Comparison of ENCODE assay signal across 8 mouse cellular contexts in the genomic region with DNA sequence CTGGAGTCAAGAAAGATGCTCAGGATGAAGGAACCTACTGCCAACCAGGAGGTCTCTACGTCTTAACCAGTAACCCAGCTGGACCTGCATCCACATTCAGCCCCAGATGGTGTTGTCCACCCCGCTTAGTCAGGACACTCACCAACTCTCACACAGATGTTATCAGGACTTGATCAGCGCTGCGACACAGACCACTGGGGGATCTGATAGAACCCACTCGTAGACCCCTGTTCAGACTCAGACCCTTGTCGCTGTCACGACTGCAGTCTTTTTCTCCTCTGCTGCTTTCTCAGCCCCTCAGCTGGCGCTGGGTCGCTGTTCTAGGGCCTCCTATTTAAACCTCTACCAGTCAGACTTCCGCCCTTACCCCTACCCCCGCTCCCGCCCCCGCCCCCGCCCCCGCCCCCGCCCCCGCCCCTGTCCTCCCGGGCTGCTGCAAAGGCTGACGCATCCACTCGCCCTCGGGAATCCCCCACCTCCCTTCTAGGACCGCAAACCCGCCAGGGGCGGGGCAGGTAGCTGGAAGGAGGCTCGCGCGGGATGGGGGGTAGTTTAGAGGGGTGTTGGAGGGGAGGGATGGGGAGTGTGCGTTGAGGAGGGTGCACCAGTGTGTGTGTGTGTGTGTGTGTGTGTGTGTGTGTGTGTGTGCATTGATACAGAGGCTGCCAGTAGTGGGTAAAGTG. TPM values are rescaled to one million over a fixed set of nuclear protein-coding genes. Genes with fewer than 3 reads are reported as not detected.
DNase-seq lines count a peak whose midpoint lies in the region; ATAC-seq and TF ChIP-seq lines count a peak whose summit lies in the region.

TSS of gene Rrad (minus strand) at position 347 of the 683 bp plus-strand sequence.

- WGBS in embryonic facial prominence, embryonic 12.5 days = under 1% methylated on average over 27 of the region's 28 CpGs
- WGBS in heart, postnatal 0 days = 2% methylated on average over 28 of the region's 28 CpGs
- WGBS in limb, embryonic 10.5 days = 1% methylated on average over 28 of the region's 28 CpGs
- WGBS in midbrain, embryonic 10.5 days = 1% methylated on average over 25 of the region's 28 CpGs
- WGBS in stomach, embryonic 14.5 days = 2% methylated on average over 24 of the region's 28 CpGs

- peak within 1 kb of the TSS; percentile 54; the same call in 1 of the 2 replicates for H3K27ac ChIP-seq in left cerebral cortex, adult 2 months
- no peak within 1 kb of the TSS for H3K27ac ChIP-seq in embryonic facial prominence, embryonic 12.5 days
- H3K27ac ChIP-seq in heart, postnatal 0 days (ENCODE audit: low read depth) = peak within 1 kb of the TSS; percentile 90
- peak within 1 kb of the TSS; percentile 73 for H3K27ac ChIP-seq in limb, embryonic 10.5 days
- peak within 1 kb of the TSS; percentile 59 for H3K27ac ChIP-seq in midbrain, embryonic 10.5 days (replicated peaks)
- H3K27ac ChIP-seq in stomach, embryonic 14.5 days (ENCODE audit: low read length) = peak within 1 kb of the TSS; percentile 6; the same call in 1 of the 2 replicates

- no peak for DNase-seq in left cerebral cortex, adult 2 months (ENCODE audit: extremely low spot score in 1 of 2, low spot score in 2 of 2)
- DNase-seq in left cerebral cortex, adult 9 months (ENCODE audit: low spot score in 2 of 2) = no peak
- DNase-seq in heart, postnatal 0 days (ENCODE audit: low spot score) = peak; percentile 87
- peak; percentile 63 for DNase-seq in limb, embryonic 10.5 days (ENCODE audit: low spot score)
- DNase-seq in midbrain, embryonic 10.5 days (ENCODE audit: low spot score) = peak; percentile 55

- no peaks in the 10 kb centered on the region for H3K36me3 ChIP-seq in embryonic facial prominence, embryonic 12.5 days
- peaks cover 24% of the 10 kb centered on the region for H3K36me3 ChIP-seq in heart, postnatal 0 days (replicated peaks; ENCODE audit: control insufficient read depth, insufficient read depth, low read length)
- peaks cover 14% of the 10 kb centered on the region for H3K36me3 ChIP-seq in limb, embryonic 10.5 days
- H3K36me3 ChIP-seq in midbrain, embryonic 10.5 days = peaks cover 10% of the 10 kb centered on the region
- peaks cover 6% of the 10 kb centered on the region; the same call in 1 of the 2 replicates for H3K36me3 ChIP-seq in stomach, embryonic 14.5 days (ENCODE audit: control insufficient read depth, insufficient read depth, low read length)

- 0 out of 2 replicates have a peak, but pooled peaks have one; percentile 22 for TF ChIP-seq EP300 in heart, postnatal 0 days (IDR thresholded peaks at IDR 0.05; ENCODE audit: low read depth)

- intact Hi-C loops in left cerebral cortex, adult 2 months (cut with DNase I) = no loop called here

- peak within 1 kb of the TSS; percentile 35 for H3K4me3 ChIP-seq in left cerebral cortex, adult 2 months
- peak within 1 kb of the TSS; percentile 37 for H3K4me3 ChIP-seq in embryonic facial prominence, embryonic 12.5 days
- peak within 1 kb of the TSS; percentile 63 for H3K4me3 ChIP-seq in heart, postnatal 0 days (ENCODE audit: low read depth, low read length)
- peak within 1 kb of the TSS; percentile 53 for H3K4me3 ChIP-seq in limb, embryonic 10.5 days
- H3K4me3 ChIP-seq in midbrain, embryonic 10.5 days = peak within 1 kb of the TSS; percentile 56
- peak within 1 kb of the TSS; percentile 30 for H3K4me3 ChIP-seq in stomach, embryonic 14.5 days (ENCODE audit: low read depth, low read length)

- no peaks in the 10 kb centered on the region for H3K9me3 ChIP-seq in embryonic facial prominence, embryonic 12.5 days
- no peaks in the 10 kb centered on the region for H3K9me3 ChIP-seq in heart, postnatal 0 days (replicated peaks; ENCODE audit: control insufficient read depth, low read length)
- no peaks in the 10 kb centered on the region for H3K9me3 ChIP-seq in limb, embryonic 10.5 days (replicated peaks)
- no peaks in the 10 kb centered on the region for H3K9me3 ChIP-seq in midbrain, embryonic 10.5 days (replicated peaks)
- no peaks in the 10 kb centered on the region for H3K9me3 ChIP-seq in stomach, embryonic 14.5 days (ENCODE audit: control insufficient read depth, low read depth, low read length)

- peak; percentile 65 for ATAC-seq in embryonic facial prominence, embryonic 12.5 days (ENCODE audit: insufficient number of reproducible peaks, insufficient read depth, low FRiP score, low TSS enrichment)
- peak; percentile 77 for ATAC-seq in heart, postnatal 0 days (ENCODE audit: insufficient read depth, low read depth)
- ATAC-seq in stomach, embryonic 14.5 days (ENCODE audit: insufficient number of reproducible peaks, insufficient read depth, low FRiP score, low read depth) = peak; percentile 65
- ATAC-seq in erythroblast, adult 5-6 weeks (replicated peaks; ENCODE audit: low FRiP score, poor library complexity, severe bottlenecking) = no peak

- H3K27me3 ChIP-seq in embryonic facial prominence, embryonic 12.5 days = peaks cover 33% of the 10 kb centered on the region
- no peaks in the 10 kb centered on the region for H3K27me3 ChIP-seq in heart, postnatal 0 days (ENCODE audit: control insufficient read depth, insufficient read depth, low read length)
- peaks cover 40% of the 10 kb centered on the region for H3K27me3 ChIP-seq in limb, embryonic 10.5 days (ENCODE audit: low read depth, poor library complexity, severe bottlenecking)
- H3K27me3 ChIP-seq in midbrain, embryonic 10.5 days (ENCODE audit: low read depth, poor library complexity, severe bottlenecking) = peaks cover 42% of the 10 kb centered on the region
- H3K27me3 ChIP-seq in stomach, embryonic 14.5 days (ENCODE audit: control insufficient read depth, insufficient read depth, low read length) = no peaks in the 10 kb centered on the region

- TF ChIP-seq CTCF in left cerebral cortex, adult 2 months (IDR thresholded peaks at IDR 0.05) = no peak
- no peak for TF ChIP-seq CTCF in heart, postnatal 0 days (IDR thresholded peaks at IDR 0.05; ENCODE audit: low read depth)

- peak within 1 kb of the TSS; percentile 38 for H3K9ac ChIP-seq in embryonic facial prominence, embryonic 12.5 days
- peak within 1 kb of the TSS; percentile 77 for H3K9ac ChIP-seq in heart, postnatal 0 days (replicated peaks; ENCODE audit: low read depth, low read length)
- H3K9ac ChIP-seq in stomach, embryonic 14.5 days (replicated peaks; ENCODE audit: low read depth, low read length) = peak within 1 kb of the TSS; percentile 2; the same call in 1 of the 2 replicates

- H3K4me2 ChIP-seq in embryonic facial prominence, embryonic 12.5 days (replicated peaks) = peak within 1 kb of the TSS; percentile 66
- peak within 1 kb of the TSS; percentile 67 for H3K4me2 ChIP-seq in heart, postnatal 0 days (ENCODE audit: low read depth, low read length)
- H3K4me2 ChIP-seq in stomach, embryonic 14.5 days (replicated peaks; ENCODE audit: low read depth, low read length) = peak within 1 kb of the TSS; percentile 50

- H3K4me1 ChIP-seq in embryonic facial prominence, embryonic 12.5 days = peaks cover 12% of the 10 kb centered on the region
- H3K4me1 ChIP-seq in heart, postnatal 0 days (ENCODE audit: control insufficient read depth, insufficient read depth) = peaks cover 38% of the 10 kb centered on the region
- H3K4me1 ChIP-seq in limb, embryonic 10.5 days = peaks cover 34% of the 10 kb centered on the region
- peaks cover 30% of the 10 kb centered on the region for H3K4me1 ChIP-seq in midbrain, embryonic 10.5 days
- H3K4me1 ChIP-seq in stomach, embryonic 14.5 days (ENCODE audit: control insufficient read depth, insufficient read depth, low read length) = peaks cover 7% of the 10 kb centered on the region; the same call in 1 of the 2 replicates

RNA-seq across cellular contexts. Expression of gene Rrad, which starts in this region (rescaled TPM):
- total RNA-seq in left cerebral cortex, adult 2 months (2021) = 1 to 10 TPM; 4.0 to 4.4 TPM
- polyA plus RNA-seq in embryonic facial prominence, embryonic 12.5 days (2016; fragmentation: Nextera tagmentation; extraction: Ambion mirVana) = 3.5 and 5.1 TPM in 2 replicates
- 197 and 317 TPM in 2 replicates for total RNA-seq in heart, postnatal 0 days (2014; rRNA removed; ENCODE audit: low replicate concordance)
- 235 and 284 TPM in 2 replicates for polyA plus RNA-seq in heart, postnatal 0 days (2015; fragmentation: Nextera tagmentation; extraction: Ambion mirVana)
- polyA plus RNA-seq in limb, embryonic 10.5 days (2016; fragmentation: Nextera tagmentation; extraction: Ambion mirVana) = 2.0 and 3.2 TPM in 2 replicates
- polyA plus RNA-seq in midbrain, embryonic 10.5 days (2016; fragmentation: Nextera tagmentation; extraction: Ambion mirVana) = 1.3 and 2.0 TPM in 2 replicates
- 7.9 and 8.2 TPM in 2 replicates for polyA plus RNA-seq in stomach, embryonic 14.5 days (2014; fragmentation: Nextera tagmentation; extraction: Ambion mirVana)
- total RNA-seq in erythroblast, adult 5-6 weeks (2015; ENCODE audit: low replicate concordance) = not detected in 2 replicates
- total RNA-seq in erythroblast, adult 5-6 weeks (2017; ENCODE audit: low replicate concordance) = not detected in 2 replicates

Comparison
In these comparisons a context has a peak if more than half of its experiments do, and no peak if none do; other contexts are left out.
1. RNA of gene Rrad (total RNA-seq): 197 to 317 TPM in heart, postnatal 0 days; 4.0 to 4.4 TPM in left cerebral cortex, adult 2 months and not detected in erythroblast, adult 5-6 weeks; every median in the first group is over 10 times any median in the second.
2. RNA of gene Rrad (polyA plus RNA-seq): 235 to 284 TPM in heart, postnatal 0 days; 7.9 to 8.2 TPM in stomach, embryonic 14.5 days, 3.5 to 5.1 TPM in embryonic facial prominence, embryonic 12.5 days, 2.0 to 3.2 TPM in limb, embryonic 10.5 days and 1.3 to 2.0 TPM in midbrain, embryonic 10.5 days; every median in the first group is over 10 times any median in the second.
3. DNase-seq: peak in heart, postnatal 0 days (single experiment), limb, embryonic 10.5 days (single experiment) and midbrain, embryonic 10.5 days (single experiment); none in left cerebral cortex, adult 2 months (0 of 2) and left cerebral cortex, adult 9 months (0 of 2).
4. H3K9ac ChIP-seq: peak in every context shown above with its lines; median percentile 77 in heart, postnatal 0 days; 38 in embryonic facial prominence, embryonic 12.5 days; 2 in stomach, embryonic 14.5 days.
5. Peak in every context shown above with its lines, with median percentiles within 50 percentile points of each other: H3K4me3 ChIP-seq and H3K4me2 ChIP-seq.